Mouse (Mus musculus) spleen, postnatal 14 days (tissue): Measurements from ENCODE around the gene Cryzl1.
A peak's percentile ranks its signal among the peaks of the same experiment; 100 is the strongest.

Source experiments
- DNase-seq, 2 experiments: peaks; one replicate each; pipeline ENCODE4 v3.0.0; 2021 to 2022; ENCODE audit warnings: low spot score in 2 of 2

Gene Cryzl1

DNA sequence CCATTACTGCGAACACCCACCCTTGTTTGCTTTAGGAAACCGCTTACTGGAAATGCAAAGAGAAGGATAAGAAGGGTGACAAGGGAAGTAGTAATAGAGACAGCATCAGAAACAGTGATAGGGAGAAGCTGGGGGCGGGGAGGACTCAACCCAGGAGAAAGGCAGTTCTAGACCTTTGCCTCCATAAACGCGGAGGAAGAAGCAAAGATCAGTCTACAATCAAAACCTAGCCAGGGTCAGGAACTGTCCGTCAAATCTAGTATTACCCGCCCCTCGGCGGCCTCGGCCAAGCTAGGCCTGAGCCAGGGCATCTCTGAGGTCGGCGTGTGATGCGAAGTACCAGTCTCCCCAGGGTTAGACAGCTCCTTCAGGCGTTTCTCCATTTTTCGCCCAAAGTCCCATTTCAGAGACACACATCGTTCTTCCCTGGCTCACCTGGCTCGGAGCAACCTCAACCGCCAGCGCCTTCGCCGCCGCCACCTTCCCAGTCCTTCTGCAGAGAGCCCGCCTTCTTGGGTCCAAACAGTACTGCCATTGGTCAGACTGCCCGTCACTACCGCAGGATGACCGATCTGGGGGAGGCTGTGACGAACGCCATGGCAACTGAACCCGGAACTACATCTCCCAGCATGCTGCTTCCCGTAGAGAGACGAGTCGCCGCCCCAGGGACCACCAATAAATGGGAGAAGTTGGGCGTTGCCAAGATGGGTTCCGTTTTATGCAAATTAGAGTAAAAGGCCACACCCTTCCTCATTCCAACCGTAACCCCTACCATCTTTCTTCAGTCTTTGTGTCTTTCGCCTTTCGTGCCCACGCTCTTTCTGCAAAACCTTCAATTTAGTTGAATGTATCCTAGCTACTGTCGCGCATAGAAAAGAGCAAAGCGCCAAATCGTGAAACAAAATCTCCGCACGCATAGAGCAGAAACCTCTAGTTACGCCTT lies at the start of gene Cryzl1:
Gene Cryzl1, minus strand, starts transcription at position 853 of the 943 bp plus-strand sequence.
- DNase-seq, result peak; percentile 88 to 94

DNA sequence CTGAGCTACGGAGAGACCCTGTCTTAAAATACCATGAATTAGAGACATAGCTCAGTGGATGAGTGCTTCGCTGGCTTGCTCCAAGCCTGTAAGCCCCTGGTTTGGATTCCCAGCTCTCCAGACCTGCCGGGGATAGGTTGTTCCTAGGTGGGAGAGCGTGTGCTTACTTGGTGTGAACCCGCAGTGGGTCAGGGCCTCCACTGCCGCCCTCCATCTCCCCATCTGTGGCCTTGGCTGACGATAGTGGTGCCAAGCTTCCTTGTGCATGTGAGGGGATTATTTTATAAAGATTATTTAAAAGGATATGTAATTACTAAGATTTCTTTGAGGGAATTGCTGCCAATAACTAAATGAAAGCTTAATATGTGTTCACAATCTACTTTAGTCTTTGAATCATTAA lies 43.8 kb upstream of the Cryzl1 start:
- no peak for DNase-seq

DNA sequence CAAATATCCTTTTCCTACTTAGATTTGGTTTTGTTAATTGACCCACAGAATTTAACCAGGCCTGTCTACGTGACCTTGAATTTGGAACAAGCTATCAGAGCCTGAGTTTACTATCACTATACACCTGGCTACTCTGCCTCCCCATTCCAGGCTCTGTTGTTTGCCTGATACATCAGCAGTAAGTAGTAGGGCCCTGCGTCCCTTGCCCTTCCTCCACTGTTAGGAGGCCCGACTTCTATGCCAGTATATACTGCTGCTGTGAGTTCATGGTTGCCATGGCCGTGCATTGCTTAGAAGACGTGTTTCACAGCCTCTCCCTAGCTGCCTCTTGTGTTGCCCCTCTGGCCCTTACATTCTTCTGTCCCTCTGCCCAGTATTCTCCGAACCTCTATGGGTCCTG lies 42.6 kb upstream of the Cryzl1 start:
- DNase-seq, result no peak

DNA sequence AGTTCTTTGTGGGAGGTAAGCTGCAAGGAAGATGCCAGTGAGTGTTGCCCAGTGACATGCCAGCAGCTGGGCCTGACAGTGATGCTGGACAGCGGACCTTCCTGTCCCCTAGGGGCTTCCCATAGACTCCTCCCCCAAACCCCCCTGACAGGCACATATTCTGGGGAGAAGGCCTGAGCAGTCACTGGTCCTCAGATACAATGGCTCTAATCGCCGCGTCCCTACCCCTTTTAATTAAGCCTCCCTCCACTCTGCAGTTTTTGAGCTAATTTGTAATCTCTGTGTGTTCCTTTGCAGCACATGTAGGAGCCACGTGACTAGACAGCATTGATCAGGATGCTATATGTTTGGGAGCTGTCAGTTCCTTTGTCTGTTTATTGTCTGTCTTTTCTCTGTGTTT lies 41.9 kb upstream of the Cryzl1 start:
- no peak for DNase-seq

GRCm38 (mm10) chr16:91769911-91770310 lies 41.1 kb upstream of the Cryzl1 start:
- DNase-seq, result no peak

DNA sequence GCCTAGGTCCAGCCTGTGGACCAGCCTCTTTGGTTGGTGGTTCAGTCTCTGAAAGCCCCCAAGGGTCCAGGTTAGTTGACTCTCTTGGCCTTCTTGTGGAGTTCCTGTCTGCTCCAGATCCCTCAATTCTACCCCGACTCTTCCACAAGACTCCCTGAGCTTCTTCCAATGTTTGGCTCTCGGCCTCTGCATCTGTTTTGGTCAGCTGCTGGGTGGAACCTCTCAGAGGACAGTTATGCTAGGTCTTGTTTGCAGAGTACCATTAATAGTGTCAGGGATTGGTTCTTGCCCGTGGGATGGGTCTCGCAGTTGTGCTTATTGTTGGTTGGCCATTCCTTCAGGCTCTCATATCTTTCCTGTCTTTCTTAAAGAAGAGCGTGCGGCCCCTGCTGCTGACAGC lies 39.8 kb upstream of the Cryzl1 start:
- no peak for DNase-seq

DNA sequence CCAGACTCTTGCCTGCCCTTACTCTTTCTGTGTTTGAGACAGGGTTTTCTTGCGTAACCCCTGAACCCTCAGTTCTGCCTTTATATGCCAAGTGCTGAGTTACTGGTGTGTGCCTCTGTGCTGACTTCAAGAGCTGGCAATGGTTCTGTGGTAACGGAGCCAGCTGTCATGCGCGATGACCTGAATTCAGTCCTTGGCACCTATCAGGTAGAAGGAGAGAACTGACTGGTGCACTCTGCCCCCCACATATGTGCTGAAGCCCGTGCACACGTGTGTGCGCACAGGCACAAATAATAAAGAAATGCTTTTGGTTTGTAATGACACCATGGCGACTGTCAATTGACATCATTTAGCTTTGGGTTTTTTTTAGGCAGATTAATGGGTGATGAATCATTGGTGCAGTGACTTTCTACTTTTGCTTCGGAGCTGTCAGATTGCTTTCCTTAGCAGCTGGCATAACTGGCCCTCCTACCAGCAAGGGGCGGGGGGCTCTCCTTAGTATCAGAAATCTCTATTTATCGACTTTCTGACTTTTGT lies 38.5 kb upstream of the Cryzl1 start:
- DNase-seq, result no peak

DNA sequence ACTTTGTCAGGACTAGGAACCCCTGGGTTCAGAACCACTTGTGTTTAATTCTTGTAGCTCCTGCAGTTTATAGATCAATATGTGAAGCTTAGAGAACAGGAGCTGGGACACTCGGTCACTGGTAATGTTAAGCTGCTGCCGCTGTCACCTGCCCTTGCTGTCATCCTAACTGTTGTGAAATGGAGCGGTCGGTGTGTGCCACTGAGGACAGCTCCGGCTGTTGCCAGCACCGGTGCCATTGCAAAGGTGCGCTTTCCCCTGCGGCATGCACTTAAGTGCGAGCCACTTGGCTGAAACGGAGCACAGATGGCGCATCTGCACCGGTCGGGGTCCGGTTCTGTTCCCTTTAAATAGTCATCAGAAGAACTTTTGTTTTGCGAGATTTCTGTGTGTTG lies 37.0 kb upstream of the Cryzl1 start:
- no peak for DNase-seq

GRCm38 (mm10) chr16:91765121-91765815 lies 36.5 kb upstream of the Cryzl1 start:
- no peak for DNase-seq

DNA sequence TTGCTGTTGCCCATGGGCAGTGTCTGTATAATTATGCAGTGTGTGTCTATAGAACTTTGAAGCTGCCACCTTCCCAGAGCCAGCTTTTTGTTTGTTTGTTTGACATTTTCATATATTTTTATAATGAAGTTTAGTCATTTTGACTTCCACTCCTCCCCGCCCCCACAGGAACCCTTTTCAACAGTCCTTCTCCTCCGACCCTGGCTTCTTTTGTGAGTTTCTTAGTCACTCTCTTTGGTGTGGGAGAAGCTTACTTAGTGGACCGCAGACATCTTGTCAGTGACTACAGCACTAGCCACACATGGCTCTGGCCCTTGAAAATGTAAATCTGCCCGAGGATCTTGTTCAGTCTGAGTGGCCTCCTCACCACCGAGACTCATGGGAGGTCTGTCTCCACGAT lies 35.6 kb upstream of the Cryzl1 start:
- no peak for DNase-seq

GRCm38 (mm10) chr16:91763975-91764374 lies 35.2 kb upstream of the Cryzl1 start:
- DNase-seq, result no peak

GRCm38 (mm10) chr16:91762476-91762875 lies 33.7 kb upstream of the Cryzl1 start:
- DNase-seq, result no peak

DNA sequence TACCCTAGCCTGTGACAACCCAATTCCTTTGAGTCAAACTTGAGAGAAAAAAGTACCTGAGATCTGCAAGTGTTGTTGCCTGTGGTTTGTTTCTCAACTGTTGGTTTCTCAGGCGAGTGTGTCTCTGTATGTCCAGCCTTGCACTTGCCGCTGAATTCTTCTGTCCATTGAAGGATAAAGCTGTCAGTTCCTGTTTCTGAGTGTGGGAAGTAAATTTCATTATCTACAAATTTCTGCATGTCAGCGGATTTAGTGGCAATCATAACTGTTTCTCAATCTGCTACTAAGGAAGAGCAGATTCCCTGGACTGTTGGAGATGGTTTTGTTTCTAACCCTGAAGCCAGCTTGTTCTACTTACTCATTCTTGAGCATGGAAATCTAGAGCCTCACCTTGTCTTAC lies 33.0 kb upstream of the Cryzl1 start:
- no peak for DNase-seq

DNA sequence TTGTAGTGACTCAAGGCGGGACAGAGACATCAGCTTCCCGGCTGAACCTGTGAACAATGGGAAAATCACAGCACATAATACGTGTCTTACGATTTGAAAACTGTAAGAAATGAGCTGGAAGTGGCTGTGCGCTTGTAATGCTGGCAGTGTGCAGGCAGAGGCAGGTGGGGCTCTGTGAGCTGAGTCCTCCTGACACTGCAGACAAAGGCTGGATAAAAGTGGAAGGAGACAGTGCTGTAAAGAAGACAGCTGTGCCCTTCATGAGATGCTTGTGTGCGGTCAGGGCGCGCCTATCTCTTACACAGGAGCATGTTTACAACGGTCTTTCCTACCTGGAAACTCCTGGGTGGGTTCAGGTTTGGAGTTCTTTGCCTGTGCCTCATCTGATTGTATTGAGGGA lies 32.4 kb upstream of the Cryzl1 start:
- no peak for DNase-seq

DNA sequence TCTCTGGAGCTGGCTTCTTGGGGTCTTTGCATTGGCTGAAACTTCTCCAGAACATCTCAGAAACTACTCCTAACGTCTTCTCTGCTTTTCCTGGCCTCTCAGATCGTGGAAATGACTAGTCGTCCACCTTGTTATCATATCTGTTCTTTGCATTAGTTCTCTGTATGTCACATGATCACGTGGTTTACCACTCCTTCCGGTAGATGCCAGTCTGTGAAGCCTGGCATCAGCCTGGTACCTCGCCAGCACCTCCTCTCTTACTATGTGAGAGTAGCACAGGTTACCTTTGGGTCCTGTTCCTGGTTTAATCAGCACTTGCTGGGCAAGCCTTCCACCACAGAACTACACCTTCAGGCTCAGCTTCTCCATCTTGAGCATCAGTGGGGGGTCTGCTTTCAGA lies 26.2 kb upstream of the Cryzl1 start:
- DNase-seq, result no peak

DNA sequence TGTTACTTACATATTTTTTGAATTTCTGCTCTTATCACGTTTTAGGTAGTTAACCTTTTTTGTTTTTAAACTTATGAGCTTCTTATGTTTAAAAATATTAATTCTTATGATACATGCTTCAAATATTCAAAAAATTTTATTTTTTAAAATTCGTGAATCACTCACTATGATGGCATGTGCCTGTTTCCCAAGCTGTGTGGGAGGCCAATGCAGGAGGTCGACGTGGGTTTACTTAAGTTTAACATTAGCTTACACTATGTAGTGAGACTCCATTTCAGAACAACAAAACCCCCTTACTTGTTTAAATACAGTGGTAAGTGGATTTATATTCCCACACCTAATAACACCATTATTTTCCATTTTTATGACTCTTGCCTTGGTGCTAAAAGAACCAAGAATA lies 24.8 kb upstream of the Cryzl1 start:
- no peak for DNase-seq

- DNase-seq, result no peak
Measured at GRCm38 (mm10) chr16:91751644-91752385, 23.0 kb upstream of the Cryzl1 start.

GRCm38 (mm10) chr16:91747567-91747966 lies 18.8 kb upstream of the Cryzl1 start:
- DNase-seq, result no peak

- peak in 1 of 2 experiments; percentile 51 for DNase-seq
Measured at GRCm38 (mm10) chr16:91746101-91746950, 17.6 kb upstream of the Cryzl1 start.

- no peak for DNase-seq
Measured at GRCm38 (mm10) chr16:91743055-91743454, 14.3 kb upstream of the Cryzl1 start.

- no peak for DNase-seq
Measured at GRCm38 (mm10) chr16:91740918-91741255, 12.1 kb upstream of the Cryzl1 start.
